Mouse (Mus musculus) CH12.LX (cell line): ENCODE results near the gene Il27ra. TPM values are rescaled to one million over a fixed set of nuclear protein-coding genes. Genes with fewer than 3 reads are reported as not detected.

Experiments used
- DNase-seq: peaks from one replicate; pipeline ENCODE4 v3.0.0-alpha.2; 2013; ENCODE audit errors: extremely low read depth
- H3K27ac ChIP-seq: 2 replicates; pipeline ENCODE4 v1.5.1; 2012; ENCODE audit warnings: low read depth, mild to moderate bottlenecking, control low read depth, moderate library complexity; ENCODE audit not compliant: insufficient read depth
- H3K27me3 ChIP-seq: replicated peaks from 2 replicates; pipeline ENCODE3; 2012; ENCODE audit warnings: inconsistent platforms
- H3K36me3 ChIP-seq, 2 experiments: replicated peaks in 1 of 2; 2 replicates each; pipeline versions ENCODE3 to v1.6.1; 2012; ENCODE audit warnings: inconsistent platforms in 1 of 2, low read length in 1 of 2, mild to moderate bottlenecking in 1 of 2, mixed read lengths in 1 of 2, moderate library complexity in 1 of 2; ENCODE audit not compliant: control insufficient read depth in 1 of 2, insufficient read depth in 1 of 2
- H3K4me1 ChIP-seq, 2 experiments: 2 replicates each; pipeline ENCODE4 v1.6.1; 2012; ENCODE audit warnings: inconsistent platforms in 1 of 2, moderate library complexity in 1 of 2; ENCODE audit not compliant: insufficient read depth in 2 of 2, control insufficient read depth in 1 of 2
- H3K4me2 ChIP-seq: 2 replicates; pipeline ENCODE4 v1.6.1; 2012; ENCODE audit warnings: low read depth, mild to moderate bottlenecking, control low read depth; ENCODE audit not compliant: poor library complexity, insufficient read depth, severe bottlenecking
- H3K4me3 ChIP-seq, 3 experiments: fragments of 150-350 bp in 1 of 3; sonication (generic) in 1 of 3; replicated peaks in 1 of 3; 2 replicates each; pipeline versions ENCODE3 to v1.5.1; 2011 to 2012; ENCODE audit warnings: low read depth in 2 of 3, low read length in 2 of 3, mild to moderate bottlenecking in 2 of 3, moderate library complexity in 2 of 3, control low read depth in 1 of 3, improper control_type of control experiment in 1 of 3, inconsistent platforms in 1 of 3, mixed read lengths in 1 of 3; ENCODE audit not compliant: poor library complexity in 1 of 3
- H3K79me2 ChIP-seq: replicated peaks from 2 replicates; pipeline ENCODE4 v1.6.1; 2012; ENCODE audit warnings: mild to moderate bottlenecking, moderate library complexity; ENCODE audit not compliant: control insufficient read depth, poor library complexity, insufficient read depth, severe bottlenecking; ENCODE audit errors: extremely low read depth
- H3K9ac ChIP-seq: 2 replicates; pipeline ENCODE4 v1.6.1; 2012; ENCODE audit warnings: low read depth, mild to moderate bottlenecking, control low read depth, moderate library complexity; ENCODE audit not compliant: insufficient read depth
- H3K9me3 ChIP-seq: replicated peaks from 2 replicates; pipeline ENCODE3; 2012; ENCODE audit warnings: low read length, inconsistent platforms, mixed read lengths
- BHLHE40 ChIP-seq: IDR thresholded peaks from 2 replicates; pipeline ENCODE4 v1.6.1; 2011; ENCODE audit warnings: mild to moderate bottlenecking, low read depth, low read length, improper control_type of control experiment
- ETS1 ChIP-seq: conservative IDR thresholded peaks from 2 replicates; pipeline ENCODE4 v1.6.1; 2012; ENCODE audit warnings: low read depth, mild to moderate bottlenecking, inconsistent platforms, low read length, improper control_type of control experiment, moderate library complexity
- GABPA ChIP-seq: IDR thresholded peaks from 2 replicates; pipeline ENCODE4 v1.6.1; 2012; ENCODE audit warnings: low read depth, low read length, improper control_type of control experiment, inconsistent platforms; ENCODE audit not compliant: insufficient replicate concordance
- HCFC1 ChIP-seq: IDR thresholded peaks from 2 replicates; pipeline ENCODE4 v1.6.1; 2012; ENCODE audit warnings: low read depth, mild to moderate bottlenecking, inconsistent platforms, low read length, improper control_type of control experiment
- JUN ChIP-seq: IDR thresholded peaks from 2 replicates; pipeline ENCODE4 v1.6.1; 2011; ENCODE audit warnings: low read depth, mild to moderate bottlenecking, low read length, improper control_type of control experiment, moderate library complexity; ENCODE audit not compliant: insufficient read depth
- JUND ChIP-seq: conservative IDR thresholded peaks from 2 replicates; pipeline ENCODE4 v1.6.1; 2011; ENCODE audit warnings: low read depth, low read length, improper control_type of control experiment
- MAZ ChIP-seq: IDR thresholded peaks from 2 replicates; pipeline ENCODE4 v1.6.1; 2012; ENCODE audit warnings: low read depth, mild to moderate bottlenecking, inconsistent platforms, low read length, improper control_type of control experiment, moderate library complexity
- MEF2A ChIP-seq: IDR thresholded peaks from 2 replicates; pipeline ENCODE4 v1.6.1; 2014; ENCODE audit warnings: low read depth, mild to moderate bottlenecking, inconsistent platforms, low read length, improper control_type of control experiment, borderline replicate concordance
- MXI1 ChIP-seq: IDR thresholded peaks from 2 replicates; pipeline ENCODE4 v1.6.1; 2011; ENCODE audit warnings: mild to moderate bottlenecking, low read depth, low read length, improper control_type of control experiment
- MYC ChIP-seq: IDR thresholded peaks from 2 replicates; pipeline ENCODE4 v1.6.1; 2011; ENCODE audit warnings: low read depth, mild to moderate bottlenecking, improper control_type of control experiment, low read length
- NRF1 ChIP-seq: IDR thresholded peaks from 2 replicates; pipeline ENCODE4 v1.6.1; 2014; ENCODE audit warnings: low read depth, mild to moderate bottlenecking, inconsistent platforms, low read length, improper control_type of control experiment, moderate library complexity
- PAX5 ChIP-seq: IDR thresholded peaks from 2 replicates; pipeline ENCODE4 v1.6.1; 2012; ENCODE audit warnings: low read length, inconsistent platforms, mixed read lengths
- POLR2A ChIP-seq: IDR thresholded peaks from 2 replicates; pipeline ENCODE4 v1.6.1; 2011; ENCODE audit warnings: low read depth, mild to moderate bottlenecking, improper control_type of control experiment, low read length
- POLR2AphosphoS2 ChIP-seq: IDR thresholded peaks from 2 replicates; pipeline ENCODE4 v1.6.1; 2011; ENCODE audit warnings: low read depth, low read length, improper control_type of control experiment
- RAD21 ChIP-seq: IDR thresholded peaks from 2 replicates; pipeline ENCODE4 v1.6.1; 2011; ENCODE audit warnings: low read depth, mild to moderate bottlenecking, low read length, improper control_type of control experiment, moderate library complexity
- RCOR1 ChIP-seq: conservative IDR thresholded peaks from 2 replicates; pipeline ENCODE4 v1.6.1; 2012; ENCODE audit warnings: low read depth, mild to moderate bottlenecking, inconsistent platforms, low read length, improper control_type of control experiment
- SMC3 ChIP-seq: IDR thresholded peaks from 2 replicates; pipeline ENCODE4 v1.6.1; 2011; ENCODE audit warnings: low read depth, low read length, improper control_type of control experiment
- TBP ChIP-seq: conservative IDR thresholded peaks from 2 replicates; pipeline ENCODE4 v1.6.1; 2011; ENCODE audit warnings: low read depth, low read length, improper control_type of control experiment
- TCF12 ChIP-seq: IDR thresholded peaks from 2 replicates; pipeline ENCODE4 v1.6.1; 2014; ENCODE audit warnings: low read depth, mild to moderate bottlenecking, inconsistent platforms, low read length, improper control_type of control experiment
- UBTF ChIP-seq: IDR thresholded peaks from 2 replicates; pipeline ENCODE4 v1.6.1; 2012; ENCODE audit warnings: low read depth, mild to moderate bottlenecking, inconsistent platforms, low read length, improper control_type of control experiment, moderate library complexity
- USF1 ChIP-seq: IDR thresholded peaks from 2 replicates; pipeline ENCODE4 v1.6.1; 2014; ENCODE audit warnings: low read depth, mild to moderate bottlenecking, inconsistent platforms, low read length, improper control_type of control experiment
- USF2 ChIP-seq: conservative IDR thresholded peaks from 2 replicates; pipeline ENCODE4 v1.6.1; 2011; ENCODE audit warnings: low read depth, low read length, improper control_type of control experiment
- ZKSCAN1 ChIP-seq: IDR thresholded peaks from 2 replicates; pipeline ENCODE4 v1.6.1; 2012; ENCODE audit warnings: low read depth, inconsistent platforms, low read length, improper control_type of control experiment, borderline replicate concordance
- ZNF384 ChIP-seq: IDR thresholded peaks from 2 replicates; pipeline ENCODE4 v1.6.1; 2012; ENCODE audit warnings: low read depth, low read length, improper control_type of control experiment, inconsistent platforms
- dilution Hi-C: fragments of 300-500 bp; cut with MboI; formaldehyde crosslinking; loops from 2 replicates; pipeline ENCODE4 v1.14.3; 2020; ENCODE audit warnings: low sequenced_read_pairs; ENCODE audit not compliant: extremely low pct_unique_long_range_greater_than_20kb, extremely low pct_ligation_motif_present
- in situ Hi-C: fragments of 300-500 bp; cut with MboI; formaldehyde crosslinking; loops from 3 replicates; pipeline ENCODE4 v1.14.3; 2019; ENCODE audit warnings: low sequenced_read_pairs, low pct_ligation_motif_present, low pct_unique_long_range_greater_than_20kb, mixed read lengths
- polyA plus RNA-seq: library from polyadenylated mRNA; unstranded; fragments of >175 nt; gene quantifications from 2 replicates; pipeline ENCODE4 v1.2.1, GENCODE M21; 2012; ENCODE audit warnings: low read depth; ENCODE audit not compliant: insufficient read length
- total RNA-seq, 2 experiments: library from RNA; depleted of rRNA; stranded (reverse); fragments of 300-350 nt in 1 of 2; fragments of >200 nt in 1 of 2; gene quantifications; 2 replicates each; pipeline ENCODE4 v1.2.3; 2012 to 2014

The Il27ra gene
- total and polyA plus RNA-seq, 3 experiments = 1.4 to 2.4 (median 2.3) TPM

GRCm38 (mm10) chr8:84038015-84038414 is 4.4 kb downstream of the Il27ra start:
- Histone ChIP-seq H3K4me3 (no peak overlapping the region), H3K4me2 (no peak overlapping the region), H3K27ac (no peak overlapping the region), H3K9ac (no peak overlapping the region), H3K27me3 (no peaks in the 10 kb centered on the region), H3K79me2 (no peaks in the 10 kb centered on the region)
- dilution Hi-C loops = no loop called here
- DNase-seq = no peak
- TF ChIP-seq BHLHE40 (no peak), TBP (no peak), POLR2AphosphoS2 (no peak), GABPA (no peak), POLR2A (no peak), MYC (no peak), RCOR1 (no peak), SMC3 (no peak), JUN (no peak), ZNF384 (no peak)
- TF ChIP-seq, all 38 proteins: peak for 0
- Histone ChIP-seq H3K9me3 (no peaks in the 10 kb centered on the region), H3K4me1 (peaks cover 6 to 19% of the 10 kb centered on the region in 2 experiments), H3K36me3 (peaks cover 0 to 40% of the 10 kb centered on the region in 2 experiments)
- in situ Hi-C loops = loop anchor here (5.0 to 25.0 kb wide), 2 partner anchors 134 to 299 kb away; no protein-coding TSS in a partner anchor

- in situ Hi-C loops = loop anchor here (25.0 kb wide), 1 partner anchor 305 kb away; no protein-coding TSS in a partner anchor
- dilution Hi-C loops = no loop called here
- TF ChIP-seq MEF2A = no peak
- no peak for TF ChIP-seq PAX5
- TF ChIP-seq TCF12 = no peak
- no peak for TF ChIP-seq NRF1
- TF ChIP-seq JUND = no peak
- no peak for TF ChIP-seq USF1
- TF ChIP-seq TBP = no peak
- TF ChIP-seq JUN = no peak
- TF ChIP-seq USF2 = no peak
- no peak for TF ChIP-seq UBTF
- TF ChIP-seq MYC = no peak
- TF ChIP-seq ZKSCAN1 = no peak
- TF ChIP-seq ETS1 = no peak
- no peak for TF ChIP-seq HCFC1
- no peak for TF ChIP-seq MAZ
- TF ChIP-seq RAD21 = no peak
- no peak for TF ChIP-seq MXI1
- TF ChIP-seq POLR2A = no peak
- no peak for TF ChIP-seq BHLHE40
- no peak for TF ChIP-seq GABPA
Measured at GRCm38 (mm10) chr8:84032777-84033176, 9.6 kb downstream of the Il27ra start.

More at GRCm38 (mm10) chr8:84032777-84033176, 9.6 kb downstream of the Il27ra start:
- H3K27ac ChIP-seq = no peak overlapping the region
- peaks cover under 1 to 2% of the 10 kb centered on the region in 2 experiments; a peak in 3 of 4 replicates for H3K4me1 ChIP-seq
- H3K27me3 ChIP-seq = no peaks in the 10 kb centered on the region
- no peaks in the 10 kb centered on the region for H3K9me3 ChIP-seq
- H3K79me2 ChIP-seq = no peaks in the 10 kb centered on the region
- no peak overlapping the region for H3K4me2 ChIP-seq
- DNase-seq = no peak
- H3K9ac ChIP-seq = no peak overlapping the region
- no peak overlapping the region for H3K4me3 ChIP-seq
- peaks cover 0 to 49% of the 10 kb centered on the region in 2 experiments for H3K36me3 ChIP-seq
